Mouse (Mus musculus) urinary bladder, postnatal 36 days (tissue): ENCODE measurements around the gene Cd300c2.
"Not testable (repeated sequence)": the region's sequence is repeated elsewhere in the genome, so short reads cannot be mapped to it uniquely, and the experiment has no call there.

Experiments used
- DNase-seq, 2 experiments: peaks; one replicate each; pipeline ENCODE4 v3.0.0; 2022; ENCODE audit warnings: low spot score in 2 of 2, mixed read lengths in 1 of 2

Cd300c2 gene

GRCm38 (mm10) chr11:115001474-115002040 is at the start of gene Cd300c2:
Gene Cd300c2, minus strand, starts transcription at chr11:115001880.
- DNase-seq = no peak

DNA sequence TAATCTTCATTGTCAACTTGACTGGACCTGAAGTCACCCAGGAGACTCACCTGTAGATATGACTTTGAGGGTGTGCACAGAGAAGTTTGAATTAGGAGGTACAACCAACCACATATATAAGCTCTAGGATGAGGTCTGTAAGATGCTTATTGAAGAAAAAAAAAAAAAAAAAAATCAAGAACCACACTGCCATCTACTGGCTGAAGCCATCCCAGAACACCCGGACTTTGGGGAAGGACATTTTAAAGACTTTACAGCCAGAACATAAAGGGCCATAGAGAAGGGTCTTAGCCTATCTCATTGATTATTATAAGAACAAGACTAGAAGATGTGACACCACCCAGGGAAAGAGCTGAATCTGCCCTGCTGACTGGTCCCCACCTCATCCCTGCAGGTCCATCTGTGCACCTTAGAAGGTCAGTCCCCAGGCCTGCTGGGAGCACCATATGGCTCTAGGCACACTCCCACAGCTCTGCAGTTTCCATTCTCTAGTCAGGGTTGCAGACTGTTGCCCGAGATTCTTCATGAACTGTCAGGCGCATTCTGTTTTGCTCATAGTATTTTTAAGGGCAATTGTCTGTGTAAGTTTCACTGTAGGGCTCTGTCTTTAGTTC is 47.7 kb upstream of the Cd300c2 start:
- DNase-seq = no peak

DNA sequence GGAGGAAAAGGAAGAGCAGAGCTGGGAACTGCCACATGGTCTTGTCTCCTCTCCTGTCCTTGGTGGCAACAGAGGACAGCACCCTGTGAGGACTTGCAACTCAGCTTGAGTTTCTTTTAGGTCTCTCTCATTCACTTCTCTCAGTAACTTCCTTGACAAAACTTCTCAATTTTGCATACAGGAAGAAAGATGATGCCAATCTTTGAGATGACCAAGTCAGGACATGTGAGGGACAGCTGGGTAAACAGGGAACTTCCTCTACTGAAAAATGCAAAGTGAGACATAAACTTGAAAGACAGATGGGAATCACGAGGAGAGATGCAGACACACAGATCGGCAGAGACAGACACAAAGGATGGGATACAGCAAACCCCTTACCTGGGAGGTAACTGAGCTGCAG is 46.6 kb upstream of the Cd300c2 start, which contains the start of gene Cd300ld3:
TSS of gene Cd300ld3 (minus strand) at position 151 of the 400 bp plus-strand sequence.
- DNase-seq = no peak

GRCm38 (mm10) chr11:115037669-115038068 is 36.0 kb upstream of the Cd300c2 start, which contains the start of gene Cd300ld5:
Gene Cd300ld5, minus strand, starts transcription at chr11:115037769.
- DNase-seq = not testable (repeated sequence)

- not testable (repeated sequence) for DNase-seq
Observed at GRCm38 (mm10) chr11:115026912-115027311, 25.2 kb upstream of the Cd300c2 start, which contains the start of gene Cd300ld4. Gene Cd300ld4, minus strand, starts transcription at chr11:115027012.

GRCm38 (mm10) chr11:115016093-115016492 is 14.4 kb upstream of the Cd300c2 start, which contains the start of gene Cd300ld2:
Gene Cd300ld2, minus strand, starts transcription at chr11:115016193.
- DNase-seq = not testable (repeated sequence)

GRCm38 (mm10) chr11:115004070-115004469 is 2.4 kb upstream of the Cd300c2 start:
- DNase-seq = no peak

GRCm38 (mm10) chr11:114989793-114990192 is 11.9 kb downstream of the Cd300c2 start, which contains the start of gene Cd300ld:
Gene Cd300ld, minus strand, starts transcription at chr11:114989922.
- no peak for DNase-seq

GRCm38 (mm10) chr11:114981866-114982265 is 19.8 kb downstream of the Cd300c2 start:
- no peak for DNase-seq

GRCm38 (mm10) chr11:114972726-114973125 is 29.0 kb downstream of the Cd300c2 start:
- DNase-seq = no peak

DNA sequence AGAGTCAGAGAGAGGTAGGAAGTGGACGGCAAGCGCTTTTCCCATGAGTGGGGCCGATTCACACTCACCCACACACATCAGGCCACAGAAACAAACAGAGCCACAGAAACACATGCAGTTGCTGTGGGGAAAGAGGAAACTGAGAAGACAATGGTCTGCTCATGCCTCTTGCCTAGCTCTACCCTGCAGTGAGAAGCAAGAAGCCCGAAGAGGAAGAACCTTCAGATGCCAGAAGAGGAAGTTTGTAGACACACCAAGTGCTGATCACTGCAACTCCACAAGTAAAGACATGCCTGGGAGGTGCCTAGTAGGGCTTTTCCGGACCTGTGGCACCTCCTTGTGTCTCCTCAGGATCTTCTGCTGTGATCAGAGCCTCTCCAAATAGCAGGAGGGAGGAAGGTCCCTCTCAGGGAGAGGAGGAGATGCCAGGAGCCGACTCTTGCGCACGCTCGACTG is 32.9 kb downstream of the Cd300c2 start, which contains the start of gene Cd300c:
TSS of gene Cd300c (minus strand) at position 406 of the 456 bp plus-strand sequence.
- no peak for DNase-seq

DNA sequence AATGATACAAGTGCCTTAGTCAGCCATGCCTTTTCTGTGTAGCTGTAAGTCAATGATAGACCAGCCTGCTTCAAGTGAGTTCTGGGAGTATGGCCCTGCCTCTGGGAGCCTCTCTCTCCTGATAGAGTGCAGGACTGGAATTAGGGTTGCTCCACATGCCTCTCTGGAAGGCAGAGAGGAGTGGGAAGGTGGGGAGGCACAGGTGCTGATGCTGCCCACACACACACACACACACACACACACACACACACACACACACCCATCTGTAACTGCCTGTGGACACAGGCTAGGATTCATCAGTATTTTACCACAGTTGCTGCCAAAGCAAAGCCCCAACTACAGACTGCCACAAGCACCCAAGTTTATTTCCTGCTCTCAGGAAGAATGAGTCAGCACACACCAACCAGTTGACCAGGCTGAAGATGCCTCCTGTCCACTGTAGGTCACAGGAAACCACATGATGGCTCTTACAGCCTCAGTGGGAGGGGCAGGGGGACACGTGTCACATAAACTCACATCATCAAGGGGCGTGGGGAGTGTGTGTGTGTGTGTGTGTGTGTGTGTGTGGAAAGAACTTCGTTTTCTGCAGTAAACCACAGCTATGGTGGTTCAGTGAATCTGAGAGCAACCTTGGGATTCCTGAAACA is 36.4 kb downstream of the Cd300c2 start:
- DNase-seq = no peak

- no peak for DNase-seq
Observed at GRCm38 (mm10) chr11:114960369-114960768, 41.3 kb downstream of the Cd300c2 start.
